Mouse (Mus musculus) heart, adult 2 months (tissue): ENCODE measurements at regions not wholly inside any gene's neighbourhood (a gene's known extent, or its start where the extent isn't known, plus 50 kb on each side); places are given as distances from the start of the nearest gene placed in this dataset.

Experiments used
- DNase-seq, 2 experiments: peaks; one replicate each; pipeline ENCODE4 v3.0.0; 2021
- H3K27ac ChIP-seq: fragments of 200-600 bp; 2 replicates; pipeline ENCODE4 v1.8.1; 2022
- H3K27me3 ChIP-seq: fragments of 200-500 bp; 2 replicates; pipeline ENCODE4 v1.6.1; 2012; ENCODE audit warnings: mild to moderate bottlenecking, low read length, inconsistent platforms, mixed read lengths; ENCODE audit not compliant: control insufficient read depth, insufficient read depth
- H3K36me3 ChIP-seq: fragments of 200-500 bp; 2 replicates; pipeline ENCODE4 v1.6.1; 2012; ENCODE audit warnings: low read length, inconsistent platforms; ENCODE audit not compliant: control insufficient read depth, insufficient read depth
- H3K4me1 ChIP-seq: fragments of 200-500 bp; 2 replicates; pipeline ENCODE4 v1.6.1; 2011; ENCODE audit warnings: low read length; ENCODE audit not compliant: control insufficient read depth, insufficient read depth
- H3K4me3 ChIP-seq: fragments of 200-600 bp; 2 replicates; pipeline ENCODE4 v1.8.1; 2022
- H3K79me2 ChIP-seq: fragments of 200-500 bp; replicated peaks from 2 replicates; pipeline ENCODE4 v1.6.1; 2012; ENCODE audit warnings: mild to moderate bottlenecking, inconsistent platforms, low read length, moderate library complexity, mixed read lengths; ENCODE audit not compliant: control insufficient read depth, insufficient read depth
- H3K9ac ChIP-seq: fragments of 200-500 bp; 2 replicates; pipeline ENCODE4 v1.6.1; 2012; ENCODE audit warnings: low read depth, mild to moderate bottlenecking, control low read depth, inconsistent platforms, low read length, mixed read lengths
- CTCF ChIP-seq: fragments of 200-600 bp; IDR thresholded peaks from 2 replicates; pipeline ENCODE4 v1.8.1; 2022; ENCODE audit warnings: antibody characterized with exemption, mild to moderate bottlenecking, moderate library complexity
- EP300 ChIP-seq: fragments of 200-500 bp; IDR thresholded peaks from 2 replicates; pipeline ENCODE4 v1.6.1; 2011; ENCODE audit warnings: low read depth, low read length, control low read depth; ENCODE audit not compliant: insufficient read depth
- POLR2A ChIP-seq: fragments of 200-500 bp; IDR thresholded peaks from 2 replicates; pipeline ENCODE4 v1.6.1; 2011; ENCODE audit warnings: mild to moderate bottlenecking, low read depth, low read length, control low read depth; ENCODE audit not compliant: insufficient read depth
- WGBS: fragments of 180-500 bp; shearing (Covaris S2); methylation state at CpG from one replicate; pipeline ENCODE4 v1.1.7; 2018; 5-methylcytosine and 5-hydroxymethylcytosine counted together
- intact Hi-C: fragments of 180-260 bp; cut with DNase I; formaldehyde crosslinking; loops from one replicate; pipeline ENCODE4 v1.15.1; 2025

GRCm38 (mm10) chr8:112072205-112072604 is 57.4 kb upstream of the Gm6793 start:
- no peak overlapping the region for H3K9ac ChIP-seq
- no peak for DNase-seq
- no peak overlapping the region for H3K27ac ChIP-seq
- no peaks in the 10 kb centered on the region for H3K36me3 ChIP-seq
- no peaks in the 10 kb centered on the region for H3K79me2 ChIP-seq
- no peaks in the 10 kb centered on the region for H3K27me3 ChIP-seq
- intact Hi-C loops = no loop called here
- H3K4me3 ChIP-seq = no peak overlapping the region
- H3K4me1 ChIP-seq = no peaks in the 10 kb centered on the region
- WGBS = 71% methylated on average over 14 of the region's 14 CpGs
- TF ChIP-seq CTCF = no peak
- TF ChIP-seq POLR2A = no peak
- no peak for TF ChIP-seq EP300

- Histone ChIP-seq H3K9ac (no peak overlapping the region), H3K4me3 (no peak overlapping the region), H3K36me3 (no peaks in the 10 kb centered on the region), H3K4me1 (no peaks in the 10 kb centered on the region), H3K79me2 (no peaks in the 10 kb centered on the region), H3K27ac (no peak overlapping the region), H3K27me3 (no peaks in the 10 kb centered on the region)
- no peak for TF ChIP-seq POLR2A
- TF ChIP-seq EP300 = no peak
- TF ChIP-seq CTCF = no peak
- 70% methylated on average over 8 of the region's 8 CpGs for WGBS
- no peak for DNase-seq
- intact Hi-C loops = no loop called here
These were observed 55.4 kb upstream of the Gm6793 start for GRCm38 (mm10) chr8:112070251-112070650.
